Mouse (Mus musculus): ENCODE measurements around the gene Cers6.

The Cers6 gene

DNA sequence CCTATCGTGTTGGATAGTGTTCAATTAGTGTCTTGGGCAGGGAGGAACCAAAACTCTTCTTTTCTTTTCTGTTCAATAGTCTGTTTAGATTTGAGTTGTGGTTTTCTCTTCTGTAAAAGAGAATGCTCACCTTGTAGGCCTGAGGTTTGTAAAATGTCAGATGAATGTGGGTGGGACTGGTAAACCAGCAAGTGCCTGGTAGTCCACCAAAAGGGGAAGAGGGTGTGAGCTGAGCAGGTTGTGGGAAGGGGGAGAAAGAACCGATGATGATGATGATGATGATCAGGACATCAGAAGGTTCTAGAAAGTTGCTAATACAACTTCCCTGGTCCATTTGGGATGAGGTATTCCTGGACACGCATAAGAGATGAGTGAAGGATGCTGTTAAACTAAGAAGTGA, 55.1 kb downstream of the Cers6 start:
- ATAC-seq (ENCODE audit: low TSS enrichment) = no peak

DNA sequence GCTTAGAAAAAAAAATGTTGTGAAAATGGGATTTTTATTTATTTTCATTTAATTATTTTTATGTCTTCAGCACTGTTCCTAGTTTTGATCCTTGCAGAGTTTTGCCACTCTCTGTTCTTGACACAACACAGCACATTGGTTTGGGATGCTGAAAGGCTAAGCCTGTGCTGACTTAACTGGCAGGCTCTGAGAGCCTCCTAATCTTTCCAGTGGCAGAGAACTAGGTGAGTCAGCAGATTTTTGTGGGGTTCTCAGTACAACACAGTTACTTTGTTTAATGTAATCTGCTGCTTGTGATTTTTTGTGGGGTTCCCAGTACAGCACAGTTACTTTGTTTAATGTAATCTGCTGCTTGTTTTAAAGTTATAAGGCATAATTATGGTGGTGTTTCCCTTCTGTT, 55.8 kb downstream of the Cers6 start:
- ATAC-seq (ENCODE audit: low TSS enrichment) = no peak

DNA sequence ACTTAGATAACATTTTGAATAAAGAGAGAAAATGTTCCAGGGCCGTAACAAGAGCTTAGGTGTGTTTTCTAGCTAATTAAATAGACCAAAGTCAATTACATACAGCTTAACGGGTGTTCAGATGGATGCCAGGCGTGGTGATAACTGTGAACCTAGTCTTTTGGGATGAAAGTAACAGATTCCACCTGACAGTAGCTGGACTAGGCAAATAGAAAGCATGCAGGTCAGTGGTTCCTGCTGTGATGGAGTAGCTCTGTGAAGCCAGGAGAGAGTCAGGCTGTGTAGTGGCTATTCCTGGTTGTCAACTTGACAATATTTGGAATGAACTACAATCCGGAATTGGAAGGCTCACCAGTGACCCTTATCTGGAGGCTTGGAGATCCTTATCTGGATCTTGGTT, 56.3 kb downstream of the Cers6 start:
- ATAC-seq (ENCODE audit: low TSS enrichment) = no peak

DNA sequence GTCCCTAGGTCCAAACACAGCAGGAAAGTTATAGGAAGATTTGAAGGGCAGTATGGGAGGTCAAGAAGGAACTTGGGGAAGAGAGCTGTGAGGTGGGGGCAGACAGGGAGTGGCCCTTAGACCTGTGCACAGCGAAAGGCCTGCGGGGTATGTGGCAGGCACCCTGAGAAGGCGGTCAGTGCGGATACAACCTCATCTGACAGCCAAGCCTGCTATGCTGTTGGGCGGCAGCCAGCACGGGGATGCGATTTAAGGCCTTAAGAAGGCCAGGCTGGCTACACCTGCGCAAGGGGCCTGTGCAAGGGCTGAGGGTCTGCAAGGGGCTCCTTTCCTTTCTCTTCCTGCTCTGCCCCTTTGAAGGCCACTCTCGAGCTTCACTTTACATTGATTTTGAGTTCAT, 63.1 kb downstream of the Cers6 start:
- no peak for ATAC-seq (ENCODE audit: low TSS enrichment)

DNA sequence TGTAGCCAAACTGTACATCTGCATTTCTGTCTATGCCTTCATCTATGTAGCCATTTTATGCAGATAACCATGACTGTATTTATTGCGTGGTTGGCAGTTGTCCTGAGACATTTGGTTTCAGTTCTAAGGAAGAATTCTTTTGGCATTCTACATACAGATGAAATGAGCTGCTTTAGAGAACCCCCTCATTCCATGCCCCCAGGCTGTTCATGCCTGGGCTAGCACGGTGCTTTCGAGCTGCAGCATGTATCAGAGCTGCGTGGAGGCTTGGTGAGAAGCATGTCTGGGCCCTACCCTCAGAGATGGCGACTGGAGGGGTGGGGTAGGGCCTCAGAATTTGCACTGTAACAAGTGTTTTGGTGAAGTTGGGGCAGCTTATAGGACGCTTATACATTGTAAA, 64.3 kb downstream of the Cers6 start:
- ATAC-seq (ENCODE audit: low TSS enrichment) = no peak

DNA sequence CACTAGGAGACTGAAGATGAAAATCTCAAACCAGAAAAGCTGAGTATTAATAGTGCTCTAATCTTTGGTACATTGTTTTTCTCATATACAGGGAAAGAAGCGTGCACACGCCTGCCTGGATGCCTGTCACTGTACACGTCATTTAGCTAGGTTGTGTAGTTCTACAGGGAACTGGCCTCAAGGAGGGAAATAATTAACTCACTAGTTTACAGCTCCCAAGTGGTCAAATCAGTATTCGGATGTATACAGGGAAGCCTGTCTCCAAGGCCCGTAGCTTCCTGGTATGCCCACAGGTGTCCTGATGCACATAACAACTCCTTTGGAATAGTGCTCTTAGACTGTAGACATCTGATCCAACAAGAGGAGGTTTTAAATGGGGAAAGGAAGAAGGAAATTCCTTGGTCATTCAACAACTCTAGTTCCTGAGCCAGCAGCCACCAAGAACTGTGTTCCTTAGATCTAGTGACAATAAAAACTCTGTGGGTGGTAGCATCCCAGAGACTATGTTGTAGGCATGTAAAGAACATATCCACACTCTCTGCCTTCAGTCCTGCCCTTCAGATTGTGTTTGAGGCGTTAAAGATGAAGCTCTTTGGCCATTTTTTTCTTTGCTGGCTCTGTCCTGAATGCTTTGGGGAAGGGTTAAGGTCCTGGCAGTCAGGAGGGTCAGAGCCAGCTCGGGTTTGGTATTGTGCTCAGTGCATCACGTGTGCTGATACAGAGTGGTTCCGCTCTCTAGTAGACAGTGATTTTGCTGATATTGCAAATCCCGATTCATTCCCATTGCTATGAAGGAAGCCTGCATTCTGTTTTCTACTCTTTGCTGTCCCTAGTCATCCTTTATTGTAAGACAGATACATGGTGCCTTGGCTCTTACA, 65.9 kb downstream of the Cers6 start:
- 0 out of 2 replicates have a peak, but pooled peaks have one; percentile 45 for ATAC-seq (ENCODE audit: low TSS enrichment)

DNA sequence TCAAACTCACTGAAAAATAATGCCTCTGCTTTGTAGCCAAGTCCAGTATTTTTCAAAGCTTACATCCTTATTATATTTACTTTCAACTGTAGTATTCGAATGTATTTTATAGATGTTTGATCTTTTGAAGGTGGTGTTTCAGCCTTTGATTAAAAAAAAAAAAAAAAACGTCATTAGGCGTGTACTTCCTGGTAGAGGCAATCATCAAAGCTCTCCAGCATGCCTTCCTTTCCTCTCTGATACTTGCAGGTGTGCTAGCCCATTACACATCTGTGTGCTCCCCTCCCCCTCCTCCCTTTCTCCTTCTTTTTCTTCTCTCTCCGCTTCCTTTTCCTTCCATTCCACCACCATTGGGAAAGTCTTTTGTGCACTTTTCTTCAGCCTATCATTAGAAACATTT, 71.0 kb downstream of the Cers6 start:
- no peak for ATAC-seq (ENCODE audit: low TSS enrichment)

DNA sequence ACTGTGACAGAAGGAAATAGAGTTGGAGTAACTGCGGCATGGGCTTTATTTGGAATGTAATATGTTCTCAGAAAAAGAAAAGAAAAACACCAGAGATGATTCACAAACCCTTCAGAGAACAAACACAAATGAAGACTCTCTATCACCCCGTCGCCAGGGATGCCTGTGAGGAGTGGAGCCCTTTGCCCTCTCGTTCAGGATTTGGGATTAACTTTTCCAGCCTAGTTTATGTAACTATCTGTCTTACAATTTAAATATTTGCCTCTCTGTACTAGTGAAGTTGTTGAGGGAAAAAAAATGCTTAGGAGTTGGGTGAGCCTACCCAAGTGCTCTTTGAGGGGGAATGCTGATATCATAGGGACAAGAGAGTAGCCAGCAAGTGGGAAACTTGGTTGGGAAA, 71.4 kb downstream of the Cers6 start:
- no peak for ATAC-seq (ENCODE audit: low TSS enrichment)

DNA sequence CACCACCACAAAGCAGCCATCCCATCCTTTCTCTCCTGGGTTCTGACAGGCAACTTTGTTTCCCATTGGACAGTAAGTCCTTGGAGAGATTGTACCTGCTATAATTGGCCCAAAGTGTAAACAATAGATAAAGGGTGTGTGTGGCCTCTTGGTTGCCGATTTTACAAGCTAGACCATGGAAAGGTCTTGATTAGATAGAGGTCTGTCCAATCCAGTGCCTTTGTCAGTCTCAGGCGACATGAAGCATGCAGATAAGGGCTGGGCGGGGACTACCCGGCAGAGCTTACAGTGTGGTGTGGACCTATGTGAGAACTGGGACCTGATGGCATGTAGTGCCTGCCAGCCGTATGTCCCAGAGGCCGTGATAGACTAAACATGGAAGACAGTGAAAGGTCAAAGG, 73.4 kb downstream of the Cers6 start:
- ATAC-seq (ENCODE audit: low TSS enrichment) = no peak

DNA sequence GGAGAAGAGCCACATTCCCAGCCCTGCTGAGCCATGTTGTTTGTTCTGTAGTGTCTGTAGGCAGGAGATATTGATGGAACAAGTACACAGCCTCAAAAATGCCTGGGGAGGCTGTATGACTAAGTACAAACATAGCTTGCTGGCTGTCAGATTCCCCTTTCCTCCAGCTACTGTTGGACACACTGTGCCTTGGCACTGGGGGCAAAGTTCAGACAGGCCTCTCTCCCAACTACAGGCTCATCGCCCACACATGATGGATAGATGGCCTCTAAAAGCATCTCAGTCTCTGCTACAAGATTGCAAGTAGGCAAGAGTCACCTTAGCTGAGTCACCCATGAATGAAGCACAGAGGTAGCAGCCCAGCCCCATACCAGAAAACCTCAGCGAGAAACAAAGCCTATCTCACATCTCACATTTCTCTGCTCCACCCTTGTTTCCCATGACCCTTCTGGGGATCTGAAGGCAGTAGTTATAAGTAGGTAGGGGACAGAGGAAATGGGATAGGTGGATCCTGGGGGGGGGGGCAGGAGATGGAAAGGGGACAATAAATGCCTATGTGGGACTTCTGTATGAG, 74.6 kb downstream of the Cers6 start:
- peak; percentile 29; the same call in 1 of the 2 replicates for ATAC-seq (ENCODE audit: low TSS enrichment)

DNA sequence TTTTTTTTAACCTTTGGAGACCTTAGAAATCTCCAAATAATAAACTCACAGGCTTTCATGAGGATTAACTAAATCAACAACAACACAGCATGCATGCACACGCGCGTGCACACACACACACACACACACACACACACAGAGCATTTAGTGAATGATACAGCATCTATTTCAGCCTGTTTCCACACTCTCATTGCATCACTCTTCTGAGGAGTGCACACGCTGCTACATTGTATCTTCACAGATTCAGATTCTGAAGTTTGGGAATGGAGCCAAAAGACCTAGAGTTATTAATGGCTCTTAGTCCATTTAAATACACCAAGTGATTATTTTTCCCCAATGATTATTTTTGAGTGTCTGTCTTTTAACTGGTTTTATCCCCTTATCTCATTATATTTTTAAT, 75.5 kb downstream of the Cers6 start:
- no peak for ATAC-seq (ENCODE audit: low TSS enrichment)

DNA sequence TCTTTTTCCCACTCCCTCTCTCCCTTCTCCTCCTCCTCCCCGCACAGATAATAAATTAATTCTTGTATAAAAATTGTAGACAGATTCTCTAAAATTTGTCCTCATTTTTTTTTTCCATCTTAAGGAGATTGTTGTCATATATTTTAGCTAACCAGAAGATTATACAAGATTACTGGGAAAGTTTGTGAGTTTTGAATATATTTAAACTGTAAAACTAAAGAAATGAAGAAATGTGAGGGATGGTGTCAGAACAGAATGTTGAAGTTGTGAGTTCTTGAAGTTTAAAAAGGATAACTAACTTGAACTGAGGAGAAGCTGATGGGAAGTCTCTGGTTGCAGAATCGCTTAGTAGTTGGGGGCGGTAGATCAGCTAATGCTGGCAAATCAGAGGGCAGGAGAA, 76.6 kb downstream of the Cers6 start:
- ATAC-seq (ENCODE audit: low TSS enrichment) = peak; percentile 77

DNA sequence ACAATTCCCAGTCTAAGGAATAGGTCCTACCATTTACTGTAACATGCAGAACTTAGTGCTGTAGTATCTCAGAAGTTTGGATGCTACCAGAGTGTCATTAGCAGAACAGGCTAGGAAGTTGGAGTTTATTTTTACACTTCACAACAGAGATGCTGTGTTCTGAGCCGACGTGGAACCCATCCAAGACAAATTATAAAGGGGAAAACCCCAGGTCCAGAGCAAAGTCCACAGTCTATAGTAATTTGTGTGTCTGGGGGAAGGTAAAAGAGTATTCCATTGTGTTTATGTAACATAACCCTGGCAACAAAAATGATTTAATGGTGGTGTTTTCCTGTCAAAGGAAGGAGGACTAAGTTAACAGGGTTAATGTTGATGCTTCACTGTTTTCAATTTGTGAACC, 83.7 kb downstream of the Cers6 start:
- ATAC-seq (ENCODE audit: low TSS enrichment) = no peak

DNA sequence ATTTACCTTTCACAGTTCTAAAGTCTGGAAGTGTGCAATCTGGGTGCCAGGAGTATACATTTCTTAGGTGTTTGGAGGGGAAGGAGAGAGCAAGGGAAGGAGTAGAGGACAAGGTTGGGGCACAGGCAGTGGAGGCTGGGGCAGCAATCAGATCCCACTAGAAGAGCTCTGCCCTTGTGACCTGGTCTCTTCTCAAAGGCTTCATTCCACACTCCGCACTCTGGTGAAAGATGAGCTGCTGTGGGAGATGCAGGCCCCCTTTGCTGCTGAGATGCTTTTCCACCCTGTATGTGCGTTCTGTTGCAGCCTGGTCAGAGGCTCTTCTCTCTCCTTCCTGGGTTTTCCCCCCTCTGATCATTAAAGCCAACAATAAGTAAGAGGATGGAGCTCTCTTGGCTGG, 84.7 kb downstream of the Cers6 start:
- ATAC-seq (ENCODE audit: low TSS enrichment) = no peak

DNA sequence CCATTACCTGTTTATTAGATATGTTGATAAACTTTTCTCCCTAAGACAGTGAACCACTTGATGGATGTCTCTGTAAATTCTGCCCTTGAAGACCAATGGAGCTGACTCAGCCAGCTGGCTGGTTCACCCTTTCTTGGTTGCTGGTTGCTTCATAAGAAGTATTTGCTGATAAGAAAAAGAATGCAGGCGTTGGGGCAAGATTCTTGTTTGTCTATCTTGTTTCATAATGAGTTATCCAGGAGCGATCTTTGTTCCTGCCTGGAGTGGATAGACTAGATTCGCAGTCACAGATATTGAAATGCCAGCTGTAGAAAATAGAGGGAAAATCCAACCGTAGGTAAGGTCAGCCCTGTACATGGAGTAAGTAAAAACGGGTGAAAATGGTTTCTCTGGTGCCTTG, 85.6 kb downstream of the Cers6 start:
- no peak for ATAC-seq (ENCODE audit: low TSS enrichment)

DNA sequence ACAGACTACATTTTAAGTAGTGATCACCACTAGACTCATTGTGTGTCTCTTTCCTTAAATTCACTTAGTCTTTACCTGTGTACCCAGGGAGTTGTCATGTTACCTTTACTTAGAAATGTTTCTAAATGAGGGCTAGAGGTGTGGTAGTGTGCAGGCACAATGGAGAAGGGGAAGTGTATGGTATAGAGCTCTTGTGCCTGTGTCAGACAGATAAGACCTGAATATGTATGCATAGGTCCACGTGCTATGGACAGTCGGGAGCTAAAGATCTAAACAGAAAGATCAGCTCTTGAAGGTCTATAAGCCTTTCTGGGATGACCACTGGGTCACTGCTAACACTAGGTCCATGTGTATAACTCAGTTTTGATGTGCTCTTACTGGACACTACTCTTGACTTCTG, 87.9 kb downstream of the Cers6 start:
- no peak for ATAC-seq (ENCODE audit: low TSS enrichment)

DNA sequence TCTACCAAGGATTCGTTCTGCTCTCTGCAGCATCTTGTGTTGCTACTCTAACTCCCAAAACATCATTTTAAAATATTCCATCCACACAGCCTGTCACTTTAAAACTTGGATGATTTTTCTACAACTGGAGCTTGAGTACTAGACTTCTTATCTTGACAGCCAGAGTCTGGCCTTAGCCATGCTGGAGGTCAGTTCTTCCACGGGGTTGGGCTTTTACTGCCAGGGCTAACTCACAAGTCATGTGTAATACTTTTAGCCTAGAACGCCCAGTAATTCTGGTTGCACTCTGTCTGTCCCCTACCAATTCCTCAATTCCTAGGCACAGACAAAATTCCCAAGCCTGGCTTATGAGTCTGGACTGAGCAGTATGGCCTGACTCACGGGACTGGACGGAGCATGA, 88.5 kb downstream of the Cers6 start:
- ATAC-seq (ENCODE audit: low TSS enrichment) = no peak

DNA sequence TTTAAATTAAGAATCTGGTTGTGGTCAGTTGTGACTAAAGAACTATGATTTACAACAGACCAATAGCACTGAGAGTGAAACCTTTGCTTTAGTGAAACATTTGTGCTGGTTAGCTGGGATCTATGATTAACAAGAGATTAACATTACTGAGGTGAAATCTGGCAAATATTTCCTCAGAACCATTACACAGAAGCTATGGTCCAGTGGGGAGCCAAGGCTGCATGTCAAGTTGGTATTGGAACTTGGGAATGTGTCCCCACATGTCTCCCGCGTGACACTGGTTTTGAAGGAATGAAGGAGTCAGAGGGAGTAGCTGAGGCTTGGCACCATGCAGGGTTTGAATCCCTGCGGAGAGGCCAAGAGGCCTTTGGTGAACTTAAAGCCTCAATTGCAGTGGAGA, 90.5 kb downstream of the Cers6 start:
- no peak for ATAC-seq (ENCODE audit: low TSS enrichment)

DNA sequence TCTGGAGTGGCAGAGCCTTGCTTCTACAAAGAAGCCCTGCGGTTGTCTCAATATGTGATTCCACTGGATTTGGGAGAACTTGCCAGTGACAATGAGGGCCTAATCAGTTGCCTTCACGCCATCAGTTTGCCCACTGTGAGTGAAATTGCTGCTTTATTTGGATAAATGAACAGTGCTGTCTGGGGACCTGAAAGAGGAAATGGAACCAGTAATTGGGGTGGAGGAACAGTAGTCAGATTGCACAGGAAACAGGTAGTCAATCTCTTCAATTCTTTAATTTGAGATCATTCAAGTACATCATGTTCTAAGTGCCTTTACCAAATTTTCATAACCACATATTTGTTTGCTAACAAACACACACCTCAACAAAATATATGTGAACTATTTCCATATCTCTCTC, 92.4 kb downstream of the Cers6 start:
- ATAC-seq (ENCODE audit: low TSS enrichment) = no peak

DNA sequence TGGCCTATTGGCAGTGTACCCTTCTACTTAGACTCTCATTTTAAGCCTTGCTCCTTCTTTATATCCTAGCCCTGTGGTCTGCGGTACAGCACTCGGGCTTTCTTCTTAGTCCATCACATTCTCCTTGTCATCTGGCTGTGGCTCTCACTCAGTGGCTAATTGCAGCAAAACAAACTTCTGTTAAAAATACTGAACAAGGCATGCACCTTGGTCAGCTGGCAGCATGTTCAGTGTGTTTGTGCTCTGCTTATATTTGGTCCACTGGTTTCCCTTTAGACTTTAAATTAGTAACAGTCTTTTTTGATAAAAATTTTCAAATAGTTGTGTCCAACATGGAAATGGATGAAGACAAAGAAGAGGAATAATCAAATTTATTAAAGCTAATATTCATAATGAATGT, 94.3 kb downstream of the Cers6 start:
- no peak for ATAC-seq (ENCODE audit: low TSS enrichment)

DNA sequence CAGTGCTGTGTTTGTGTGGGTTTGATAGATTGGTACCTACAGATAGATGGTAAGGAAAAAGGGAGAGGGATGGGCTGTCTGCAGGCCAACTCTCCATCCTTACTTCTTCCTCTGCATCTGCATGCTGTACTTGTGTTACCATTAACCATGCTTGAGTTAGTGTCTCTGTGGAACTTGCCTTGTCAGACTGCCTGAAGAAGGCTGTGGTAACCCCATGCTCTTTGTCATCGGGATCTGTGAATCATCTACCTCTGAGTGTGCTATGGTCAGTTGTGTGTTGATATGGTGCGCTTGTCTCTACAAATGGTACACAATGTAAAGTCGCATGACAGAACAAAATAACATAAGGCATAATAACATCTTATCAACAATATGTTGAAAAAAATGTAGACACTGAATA, 94.9 kb downstream of the Cers6 start:
- no peak for ATAC-seq (ENCODE audit: low TSS enrichment)

DNA sequence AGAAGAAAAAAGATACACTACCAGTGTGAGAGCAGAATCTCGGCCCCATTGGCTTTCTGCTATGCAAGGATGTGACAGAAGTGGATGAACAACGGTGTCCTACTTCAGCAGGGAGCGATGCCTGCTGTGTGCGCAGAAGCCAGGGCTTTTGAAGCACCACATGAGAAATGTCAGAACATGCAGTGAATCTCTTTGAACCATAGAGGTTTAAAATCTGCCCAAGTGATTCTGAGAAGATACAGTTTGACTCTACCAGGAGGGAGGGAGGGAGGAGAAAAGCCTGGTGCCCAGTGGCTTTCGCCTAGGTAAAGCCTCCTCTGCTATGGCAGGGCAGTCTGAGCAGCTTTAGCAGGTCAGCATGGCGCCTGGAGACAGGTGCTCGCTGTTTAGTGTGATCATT, 96.6 kb downstream of the Cers6 start:
- ATAC-seq (ENCODE audit: low TSS enrichment) = peak; percentile 76

DNA sequence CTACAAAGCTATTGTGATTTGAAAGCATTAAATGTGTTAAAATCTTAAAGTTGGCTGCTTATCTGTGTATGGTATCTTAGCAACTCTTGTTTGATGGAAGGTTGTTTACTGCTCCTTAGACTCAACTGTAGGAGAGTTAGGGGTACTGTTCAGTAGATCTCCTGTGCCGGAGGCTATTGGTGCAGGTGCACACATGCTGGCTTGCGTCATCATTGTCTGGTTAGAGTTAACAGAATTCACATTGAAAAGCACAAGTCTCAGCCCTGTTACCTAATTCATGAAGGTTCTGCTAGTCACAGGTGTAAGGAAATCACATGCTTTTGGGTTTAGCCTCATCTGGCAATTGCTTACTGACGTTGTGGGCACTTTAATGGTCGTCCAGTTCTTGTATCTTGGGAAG, 98.3 kb downstream of the Cers6 start:
- no peak for ATAC-seq (ENCODE audit: low TSS enrichment)

DNA sequence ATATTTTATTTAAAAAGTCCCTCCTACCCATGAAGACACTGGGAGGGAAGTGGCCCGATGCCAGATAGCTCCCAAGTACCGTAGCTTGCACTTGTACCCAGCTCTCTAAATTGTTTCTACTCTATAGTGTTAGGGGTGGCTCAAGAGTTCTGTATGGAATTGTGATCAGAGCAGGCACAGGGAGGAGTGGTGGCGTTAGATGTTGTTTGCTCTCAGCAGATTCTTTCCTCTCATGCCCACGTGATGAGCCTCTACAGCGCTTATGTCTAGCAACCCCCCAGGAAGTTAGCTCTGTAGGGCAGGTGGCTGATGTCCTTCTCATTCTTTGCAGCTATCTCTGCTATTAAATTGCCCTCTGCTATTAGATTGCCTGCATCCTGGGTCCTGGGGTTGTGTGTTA, 98.8 kb downstream of the Cers6 start:
- no peak for ATAC-seq (ENCODE audit: low TSS enrichment)

Data from frontal cortex, adult (tissue).